Mouse (Mus musculus) hindbrain, embryonic 12.5 days (tissue): ENCODE data around the gene Ncapg2. TPM values are rescaled to one million over a fixed set of nuclear protein-coding genes. Genes with fewer than 3 reads are reported as not detected.
A peak's percentile ranks its signal among the peaks of the same experiment; 100 is the strongest.

Experiments
- ATAC-seq: fragments of 200-750 bp; cut with Nextera tagmentation; 2 replicates; pipeline ENCODE4 v1.8.0; 2017; ENCODE audit warnings: moderate TSS enrichment; ENCODE audit not compliant: low FRiP score
- H3K27ac ChIP-seq: fragments of 300-500 bp; sonication (generic); 2 replicates; pipeline ENCODE4 v1.5.1; 2016; ENCODE audit warnings: mild to moderate bottlenecking
- H3K27me3 ChIP-seq: fragments of 300-500 bp; sonication (generic); 2 replicates; pipeline ENCODE4 v1.6.1; 2016; ENCODE audit warnings: mild to moderate bottlenecking
- H3K36me3 ChIP-seq: fragments of 300-500 bp; sonication (generic); 2 replicates; pipeline ENCODE4 v1.6.1; 2016; ENCODE audit warnings: mild to moderate bottlenecking
- H3K4me1 ChIP-seq: fragments of 300-500 bp; sonication (generic); 2 replicates; pipeline ENCODE4 v1.6.1; 2016
- H3K4me2 ChIP-seq: fragments of 300-500 bp; sonication (generic); replicated peaks from 2 replicates; pipeline ENCODE4 v1.6.1; 2016; ENCODE audit warnings: mild to moderate bottlenecking
- H3K4me3 ChIP-seq: fragments of 300-500 bp; sonication (generic); 2 replicates; pipeline ENCODE4 v1.5.1; 2016; ENCODE audit warnings: mild to moderate bottlenecking
- H3K9ac ChIP-seq: fragments of 300-500 bp; sonication (generic); 2 replicates; pipeline ENCODE4 v1.6.1; 2016; ENCODE audit warnings: mild to moderate bottlenecking, moderate library complexity
- H3K9me3 ChIP-seq: fragments of 300-500 bp; sonication (generic); replicated peaks from 2 replicates; pipeline ENCODE4 v1.6.1; 2016; ENCODE audit warnings: mild to moderate bottlenecking
- WGBS: fragments of 180-500 bp; shearing (Covaris S2); methylation state at CpG from one replicate; pipeline ENCODE4 v1.1.7; 2016; 5-methylcytosine and 5-hydroxymethylcytosine counted together
- polyA plus RNA-seq: library from polyadenylated mRNA; unstranded; fragments of >200 nt; fragmentation: Nextera tagmentation; extraction: Ambion mirVana; gene quantifications from 2 replicates; pipeline ENCODE4 v1.2.1, GENCODE M21; 2016

The Ncapg2 gene
- polyA plus RNA-seq, 1 experiment from 2014 or later: 28.1 TPM

- H3K9me3 ChIP-seq: peaks cover 37% of the 10 kb centered on the region
- 97% methylated on average over 18 of the region's 18 CpGs for WGBS
- H3K4me3 ChIP-seq: peak overlapping the region; percentile 74; the same call in 1 of the 2 replicates
- H3K27me3 ChIP-seq: no peaks in the 10 kb centered on the region
- H3K4me1 ChIP-seq: peaks cover 10% of the 10 kb centered on the region
- no peak; the same call in 1 of the 2 replicates for ATAC-seq
- H3K9ac ChIP-seq: no peak overlapping the region
- peak overlapping the region; percentile 91 for H3K4me2 ChIP-seq
- H3K36me3 ChIP-seq: peaks cover 21% of the 10 kb centered on the region
- no peak overlapping the region for H3K27ac ChIP-seq
Measured at GRCm38 (mm10) chr12:116404012-116404679, 1.1 kb upstream of the Ncapg2 start.

- no peak overlapping the region for H3K27ac ChIP-seq
- H3K36me3 ChIP-seq: peaks cover 23% of the 10 kb centered on the region
- peak overlapping the region; percentile 91 for H3K4me2 ChIP-seq
- H3K9ac ChIP-seq: peak overlapping the region; percentile 79
- no peaks in the 10 kb centered on the region for H3K27me3 ChIP-seq
- peaks cover 10% of the 10 kb centered on the region for H3K4me1 ChIP-seq
- 13% methylated on average over 8 of the region's 8 CpGs for WGBS
- H3K9me3 ChIP-seq: peaks cover 30% of the 10 kb centered on the region
- ATAC-seq: no peak
- H3K4me3 ChIP-seq: peak overlapping the region; percentile 74
Measured at GRCm38 (mm10) chr12:116405836-116406155, 594 bp downstream of the Ncapg2 start.

GRCm38 (mm10) chr12:116407883-116408282, 2.7 kb downstream of the Ncapg2 start:
- Histone ChIP-seq H3K4me1 (peaks cover 10% of the 10 kb centered on the region), H3K27ac (no peak overlapping the region), H3K27me3 (no peaks in the 10 kb centered on the region), H3K4me3 (no peak overlapping the region), H3K9ac (no peak overlapping the region), H3K9me3 (peaks cover 15% of the 10 kb centered on the region), H3K4me2 (no peak overlapping the region), H3K36me3 (peaks cover 19% of the 10 kb centered on the region)
- WGBS: 95% methylated on average over 5 of the region's 5 CpGs
- no peak for ATAC-seq

- Histone ChIP-seq H3K4me3 (no peak overlapping the region), H3K4me1 (no peaks in the 10 kb centered on the region), H3K9me3 (no peaks in the 10 kb centered on the region), H3K27ac (no peak overlapping the region), H3K9ac (no peak overlapping the region), H3K36me3 (peaks cover 8% of the 10 kb centered on the region), H3K27me3 (no peaks in the 10 kb centered on the region), H3K4me2 (no peak overlapping the region)
- ATAC-seq: no peak
- WGBS: 92% methylated on average over 4 of the region's 4 CpGs
Measured at GRCm38 (mm10) chr12:116414941-116415340, 9.7 kb downstream of the Ncapg2 start.

- Histone ChIP-seq H3K36me3 (peaks cover 9% of the 10 kb centered on the region), H3K27me3 (no peaks in the 10 kb centered on the region), H3K4me1 (no peaks in the 10 kb centered on the region), H3K9me3 (no peaks in the 10 kb centered on the region), H3K27ac (no peak overlapping the region), H3K9ac (no peak overlapping the region), H3K4me3 (no peak overlapping the region), H3K4me2 (no peak overlapping the region)
- 90% methylated on average over 1 of the region's 1 CpGs for WGBS
- ATAC-seq: no peak
Measured at GRCm38 (mm10) chr12:116416514-116416913, 11.3 kb downstream of the Ncapg2 start.

- WGBS: 89% methylated on average over 2 of the region's 2 CpGs
Measured at GRCm38 (mm10) chr12:116421656-116422055, 16.5 kb downstream of the Ncapg2 start.

GRCm38 (mm10) chr12:116425392-116425791, 20.2 kb downstream of the Ncapg2 start:
- Histone ChIP-seq H3K4me3 (no peak overlapping the region), H3K27me3 (no peaks in the 10 kb centered on the region), H3K9me3 (no peaks in the 10 kb centered on the region), H3K4me2 (no peak overlapping the region), H3K4me1 (no peaks in the 10 kb centered on the region), H3K36me3 (peaks cover 26% of the 10 kb centered on the region), H3K9ac (no peak overlapping the region), H3K27ac (no peak overlapping the region)
- 90% methylated on average over 2 of the region's 2 CpGs for WGBS
- no peak for ATAC-seq

More at GRCm38 (mm10) chr12:116421656-116422055, 16.5 kb downstream of the Ncapg2 start:
- no peak for ATAC-seq
- H3K4me1 ChIP-seq: no peaks in the 10 kb centered on the region
- no peak overlapping the region for H3K4me2 ChIP-seq
- no peak overlapping the region for H3K9ac ChIP-seq
- no peak overlapping the region for H3K27ac ChIP-seq
- no peaks in the 10 kb centered on the region for H3K9me3 ChIP-seq
- peaks cover 23% of the 10 kb centered on the region for H3K36me3 ChIP-seq
- H3K4me3 ChIP-seq: no peak overlapping the region
- H3K27me3 ChIP-seq: no peaks in the 10 kb centered on the region

GRCm38 (mm10) chr12:116433742-116434141, 28.5 kb downstream of the Ncapg2 start:
- Histone ChIP-seq H3K4me3 (no peak overlapping the region), H3K27ac (no peak overlapping the region), H3K9ac (no peak overlapping the region), H3K36me3 (peaks cover 15% of the 10 kb centered on the region), H3K4me1 (no peaks in the 10 kb centered on the region), H3K27me3 (no peaks in the 10 kb centered on the region), H3K9me3 (no peaks in the 10 kb centered on the region), H3K4me2 (no peak overlapping the region)
- 91% methylated on average over 2 of the region's 2 CpGs for WGBS
- ATAC-seq: no peak

- H3K36me3 ChIP-seq: peaks cover 21% of the 10 kb centered on the region
- 94% methylated on average over 2 of the region's 2 CpGs for WGBS
- H3K9me3 ChIP-seq: no peaks in the 10 kb centered on the region
- no peak overlapping the region for H3K4me2 ChIP-seq
- no peak overlapping the region for H3K4me3 ChIP-seq
- no peak overlapping the region for H3K9ac ChIP-seq
- no peak overlapping the region for H3K27ac ChIP-seq
- no peaks in the 10 kb centered on the region for H3K27me3 ChIP-seq
- H3K4me1 ChIP-seq: no peaks in the 10 kb centered on the region
- no peak for ATAC-seq
Measured at GRCm38 (mm10) chr12:116435232-116435631, 30.0 kb downstream of the Ncapg2 start.

- Histone ChIP-seq H3K4me2 (no peak overlapping the region), H3K9ac (no peak overlapping the region), H3K27ac (no peak overlapping the region), H3K36me3 (peaks cover 18% of the 10 kb centered on the region), H3K4me1 (no peaks in the 10 kb centered on the region), H3K9me3 (no peaks in the 10 kb centered on the region), H3K27me3 (no peaks in the 10 kb centered on the region), H3K4me3 (no peak overlapping the region)
- no peak for ATAC-seq
- WGBS: 90% methylated on average over 3 of the region's 3 CpGs
Measured at GRCm38 (mm10) chr12:116436125-116436524, 30.9 kb downstream of the Ncapg2 start.

GRCm38 (mm10) chr12:116438591-116438990, 33.4 kb downstream of the Ncapg2 start:
- ATAC-seq: no peak
- no peaks in the 10 kb centered on the region for H3K9me3 ChIP-seq
- no peak overlapping the region for H3K4me3 ChIP-seq
- 89% methylated on average over 5 of the region's 5 CpGs for WGBS
- H3K36me3 ChIP-seq: peaks cover 18% of the 10 kb centered on the region
- no peaks in the 10 kb centered on the region for H3K27me3 ChIP-seq
- no peaks in the 10 kb centered on the region for H3K4me1 ChIP-seq
- no peak overlapping the region for H3K4me2 ChIP-seq
- no peak overlapping the region for H3K27ac ChIP-seq
- no peak overlapping the region for H3K9ac ChIP-seq

GRCm38 (mm10) chr12:116442184-116442583, 37.0 kb downstream of the Ncapg2 start:
- 94% methylated on average over 3 of the region's 3 CpGs for WGBS
- ATAC-seq: no peak
- peaks cover 32% of the 10 kb centered on the region for H3K36me3 ChIP-seq

GRCm38 (mm10) chr12:116449536-116449935, 44.3 kb downstream of the Ncapg2 start:
- no peak overlapping the region for H3K4me2 ChIP-seq
- no peaks in the 10 kb centered on the region for H3K9me3 ChIP-seq
- H3K4me1 ChIP-seq: no peaks in the 10 kb centered on the region
- WGBS: 95% methylated on average over 2 of the region's 2 CpGs
- no peak overlapping the region for H3K4me3 ChIP-seq
- no peak for ATAC-seq
- H3K27ac ChIP-seq: no peak overlapping the region
- no peaks in the 10 kb centered on the region for H3K27me3 ChIP-seq
- H3K36me3 ChIP-seq: peaks cover 27% of the 10 kb centered on the region
- H3K9ac ChIP-seq: no peak overlapping the region

More at GRCm38 (mm10) chr12:116442184-116442583, 37.0 kb downstream of the Ncapg2 start:
- Histone ChIP-seq H3K4me1 (no peaks in the 10 kb centered on the region), H3K4me3 (no peak overlapping the region), H3K9ac (no peak overlapping the region), H3K4me2 (no peak overlapping the region), H3K27me3 (no peaks in the 10 kb centered on the region), H3K9me3 (no peaks in the 10 kb centered on the region), H3K27ac (no peak overlapping the region)
